Mouse (Mus musculus) ES-E14 (cell line): ENCODE results near the gene Myd88.

Source experiments
- CHD2 ChIP-seq: IDR thresholded peaks from 2 replicates; pipeline ENCODE4 v1.6.1; 2014; ENCODE audit warnings: mild to moderate bottlenecking, low read depth, low read length, inconsistent platforms
- MAFK ChIP-seq: IDR thresholded peaks from 2 replicates; pipeline ENCODE4 v1.6.1; 2014; ENCODE audit warnings: mild to moderate bottlenecking, low read depth, low read length, inconsistent platforms; ENCODE audit not compliant: insufficient read depth
- ZC3H11A ChIP-seq: IDR thresholded peaks from 2 replicates; pipeline ENCODE4 v1.6.1; 2012; ENCODE audit warnings: low read depth, mild to moderate bottlenecking, inconsistent platforms, low read length, borderline replicate concordance

DNA sequence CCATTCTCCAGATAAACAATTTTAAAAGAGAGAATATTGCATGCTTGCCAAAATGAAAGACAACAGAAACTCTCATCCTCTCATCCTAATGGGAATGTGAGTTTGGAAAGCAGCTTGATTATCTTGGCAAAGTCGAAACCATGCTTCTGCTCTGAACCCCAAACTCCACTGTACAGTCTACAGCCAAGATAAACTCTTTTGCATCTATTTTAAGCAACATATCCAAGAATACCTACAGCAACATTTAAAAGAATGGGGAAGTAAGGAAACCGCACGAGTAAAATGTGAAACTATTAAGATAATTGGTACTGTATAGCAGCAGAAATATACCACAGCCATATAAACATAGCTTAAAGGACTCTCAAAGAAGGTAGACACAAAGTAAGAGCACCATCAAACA, 12.7 kb downstream of the Myd88 start:
- TF ChIP-seq CHD2 (no peak), MAFK (no peak), ZC3H11A (no peak)
